Mouse (Mus musculus): Measurements from ENCODE around the gene Ganab. TPM values are rescaled to one million over a fixed set of nuclear protein-coding genes. Genes with fewer than 3 reads are reported as not detected.
"Not testable (repeated sequence)": the region's sequence is repeated elsewhere in the genome, so short reads cannot be mapped to it uniquely, and the experiment has no call there.

The Ganab gene
- polyA plus RNA-seq, 1 experiment from 2014 or later: 151 TPM

- Histone ChIP-seq H3K4me1 (ENCODE audit: insufficient read depth, low read length) (peaks cover 17% of the 10 kb centered on the region), H3K4me3 (ENCODE audit: low read length) (peak overlapping the region; percentile 81), H3K9ac (replicated peaks; ENCODE audit: low read length) (peak overlapping the region; percentile 92), H3K27me3 (ENCODE audit: insufficient read depth, low read length) (no peaks in the 10 kb centered on the region), H3K4me2 (replicated peaks; ENCODE audit: low read depth, low read length) (peak overlapping the region; percentile 88), H3K36me3 (ENCODE audit: insufficient read depth, low read length) (peaks cover 13% of the 10 kb centered on the region; the same call in 1 of the 2 replicates), H3K9me3 (ENCODE audit: low read length) (no peaks in the 10 kb centered on the region), H3K27ac (ENCODE audit: low read length) (peak overlapping the region; percentile 86)
- no peak for ATAC-seq (ENCODE audit: low FRiP score, low TSS enrichment)
- 15% methylated on average over 19 of the region's 19 CpGs for WGBS
Measured at GRCm38 (mm10) chr19:8887585-8888463, 10.0 kb upstream of the Ganab start.

GRCm38 (mm10) chr19:8888511-8889385, 9.1 kb upstream of the Ganab start, which contains the start of the genes 1810009A15Rik and Gm49416:
1810009A15Rik (plus strand) TSS chr19:8888853.
Gm49416 (plus strand) TSS chr19:8888926.
- Histone ChIP-seq H3K9ac (replicated peaks; ENCODE audit: low read length) (peak within 1 kb of the TSS; percentile 92), H3K4me3 (ENCODE audit: low read length) (peak within 1 kb of the TSS; percentile 81), H3K9me3 (ENCODE audit: low read length) (no peaks in the 10 kb centered on the region), H3K36me3 (ENCODE audit: insufficient read depth, low read length) (peaks cover 13% of the 10 kb centered on the region; the same call in 1 of the 2 replicates), H3K27me3 (ENCODE audit: insufficient read depth, low read length) (no peaks in the 10 kb centered on the region), H3K27ac (ENCODE audit: low read length) (peak within 1 kb of the TSS; percentile 93), H3K4me2 (replicated peaks; ENCODE audit: low read depth, low read length) (peak within 1 kb of the TSS; percentile 88), H3K4me1 (ENCODE audit: insufficient read depth, low read length) (peaks cover 20% of the 10 kb centered on the region)
- peak; percentile 95 for ATAC-seq (ENCODE audit: low FRiP score, low TSS enrichment)
- WGBS: under 1% methylated on average over 58 of the region's 58 CpGs

- peaks cover 24% of the 10 kb centered on the region for H3K4me1 ChIP-seq (ENCODE audit: insufficient read depth, low read length)
- 2% methylated on average over 54 of the region's 54 CpGs for WGBS
- peak within 1 kb of the TSS; percentile 96 for H3K9ac ChIP-seq (replicated peaks; ENCODE audit: low read length)
- ATAC-seq (ENCODE audit: low FRiP score, low TSS enrichment): peak; percentile 42
- H3K9me3 ChIP-seq (ENCODE audit: low read length): no peaks in the 10 kb centered on the region
- peak within 1 kb of the TSS; percentile 85 for H3K4me3 ChIP-seq (ENCODE audit: low read length)
- no peaks in the 10 kb centered on the region for H3K27me3 ChIP-seq (ENCODE audit: insufficient read depth, low read length)
- peak within 1 kb of the TSS; percentile 84 for H3K27ac ChIP-seq (ENCODE audit: low read length)
- H3K4me2 ChIP-seq (replicated peaks; ENCODE audit: low read depth, low read length): peak within 1 kb of the TSS; percentile 81
- H3K36me3 ChIP-seq (ENCODE audit: insufficient read depth, low read length): peaks cover 25% of the 10 kb centered on the region
Measured at GRCm38 (mm10) chr19:8892829-8893766, 4.8 kb upstream of the Ganab start, which contains the start of gene Ints5. Ints5 (plus strand) TSS chr19:8893005.

GRCm38 (mm10) chr19:8895397-8895960, 2.4 kb upstream of the Ganab start:
- no peak overlapping the region for H3K27ac ChIP-seq (ENCODE audit: low read length)
- 93% methylated on average over 9 of the region's 9 CpGs for WGBS
- ATAC-seq (ENCODE audit: low FRiP score, low TSS enrichment): no peak
- no peak overlapping the region for H3K9ac ChIP-seq (replicated peaks; ENCODE audit: low read length)
- H3K27me3 ChIP-seq (ENCODE audit: insufficient read depth, low read length): no peaks in the 10 kb centered on the region
- H3K4me1 ChIP-seq (ENCODE audit: insufficient read depth, low read length): peaks cover 26% of the 10 kb centered on the region
- H3K4me2 ChIP-seq (replicated peaks; ENCODE audit: low read depth, low read length): no peak overlapping the region
- H3K36me3 ChIP-seq (ENCODE audit: insufficient read depth, low read length): peaks cover 21% of the 10 kb centered on the region
- no peak overlapping the region for H3K4me3 ChIP-seq (ENCODE audit: low read length)
- H3K9me3 ChIP-seq (ENCODE audit: low read length): no peaks in the 10 kb centered on the region

GRCm38 (mm10) chr19:8896231-8896630, 1.6 kb upstream of the Ganab start:
- not testable (repeated sequence) for ATAC-seq (ENCODE audit: low FRiP score, low TSS enrichment); H3K9me3 ChIP-seq (ENCODE audit: low read length); H3K27ac ChIP-seq (ENCODE audit: low read length); H3K4me3 ChIP-seq (ENCODE audit: low read length); H3K9ac ChIP-seq (replicated peaks; ENCODE audit: low read length); H3K4me2 ChIP-seq (replicated peaks; ENCODE audit: low read depth, low read length); H3K27me3 ChIP-seq (ENCODE audit: insufficient read depth, low read length)
- peaks cover 26% of the 10 kb centered on the region for H3K4me1 ChIP-seq (ENCODE audit: insufficient read depth, low read length)
- 74% methylated on average over 5 of the region's 5 CpGs for WGBS
- H3K36me3 ChIP-seq (ENCODE audit: insufficient read depth, low read length): peaks cover 18% of the 10 kb centered on the region

- WGBS: 19% methylated on average over 21 of the region's 21 CpGs
- Histone ChIP-seq H3K4me1 (ENCODE audit: insufficient read depth, low read length) (peaks cover 26% of the 10 kb centered on the region), H3K9ac (replicated peaks; ENCODE audit: low read length) (peak overlapping the region; percentile 84), H3K4me2 (replicated peaks; ENCODE audit: low read depth, low read length) (peak overlapping the region; percentile 59), H3K36me3 (ENCODE audit: insufficient read depth, low read length) (peaks cover 14% of the 10 kb centered on the region), H3K27ac (ENCODE audit: low read length) (peak overlapping the region; percentile 85), H3K4me3 (ENCODE audit: low read length) (peak overlapping the region; percentile 66)
- H3K27me3 ChIP-seq (ENCODE audit: insufficient read depth, low read length); H3K9me3 ChIP-seq (ENCODE audit: low read length): not testable (repeated sequence)
- ATAC-seq (ENCODE audit: low FRiP score, low TSS enrichment): peak; percentile 54
Measured at GRCm38 (mm10) chr19:8897211-8897864, 533 bp upstream of the Ganab start.

GRCm38 (mm10) chr19:8898576-8898975, 705 bp downstream of the Ganab start:
- Histone ChIP-seq H3K27me3 (ENCODE audit: insufficient read depth, low read length) (no peaks in the 10 kb centered on the region), H3K4me3 (ENCODE audit: low read length) (peak overlapping the region; percentile 66), H3K4me1 (ENCODE audit: insufficient read depth, low read length) (peaks cover 24% of the 10 kb centered on the region), H3K27ac (ENCODE audit: low read length) (peak overlapping the region; percentile 88), H3K36me3 (ENCODE audit: insufficient read depth, low read length) (peaks cover 23% of the 10 kb centered on the region), H3K4me2 (replicated peaks; ENCODE audit: low read depth, low read length) (peak overlapping the region; percentile 59), H3K9ac (replicated peaks; ENCODE audit: low read length) (peak overlapping the region; percentile 84), H3K9me3 (ENCODE audit: low read length) (no peaks in the 10 kb centered on the region)
- 4% methylated on average over 13 of the region's 13 CpGs for WGBS
- ATAC-seq (ENCODE audit: low FRiP score, low TSS enrichment): no peak; the same call in 1 of the 2 replicates

- H3K27me3 ChIP-seq (ENCODE audit: insufficient read depth, low read length): no peaks in the 10 kb centered on the region
- peaks cover 19% of the 10 kb centered on the region for H3K4me1 ChIP-seq (ENCODE audit: insufficient read depth, low read length)
- peak overlapping the region; percentile 59 for H3K4me2 ChIP-seq (replicated peaks; ENCODE audit: low read depth, low read length)
- peaks cover 26% of the 10 kb centered on the region for H3K36me3 ChIP-seq (ENCODE audit: insufficient read depth, low read length)
- H3K9ac ChIP-seq (replicated peaks; ENCODE audit: low read length): peak overlapping the region; percentile 84
- no peaks in the 10 kb centered on the region for H3K9me3 ChIP-seq (ENCODE audit: low read length)
- no peak overlapping the region for H3K27ac ChIP-seq (ENCODE audit: low read length)
- 28% methylated on average over 3 of the region's 3 CpGs for WGBS
- ATAC-seq (ENCODE audit: low FRiP score, low TSS enrichment): no peak
- peak overlapping the region; percentile 66 for H3K4me3 ChIP-seq (ENCODE audit: low read length)
Measured at GRCm38 (mm10) chr19:8899079-8899478, 1.2 kb downstream of the Ganab start.
